In genomic region chr3:129209771-129210170, GRCm38 (mm10) we compare ENCODE assay signal across 28 mouse cellular contexts. TPM values are rescaled to one million over a fixed set of nuclear protein-coding genes. Genes with fewer than 3 reads are reported as not detected.
"Had no signal": no experiment of that assay in that cellular context is flagged by ENCODE, and none has a peak within 500 bp of the region (broad histone marks: within the 10 kb centered on the region; RNA-seq: fewer than 3 reads in every experiment).

No protein-coding gene starts in this region.

- H3K4me3 ChIP-seq: kidney, embryonic 15.5 days; left cerebral cortex, adult 2 months; limb, embryonic 12.5 days; limb, embryonic 15.5 days; myocyte had no signal

- ATAC-seq: liver, postnatal 0 days; lung, postnatal 0 days; midbrain, embryonic 16.5 days had no signal

- H3K9me3 ChIP-seq: kidney, embryonic 15.5 days; limb, embryonic 12.5 days; limb, embryonic 15.5 days had no signal

- DNase-seq: kidney, adult 11 months; kidney, adult 8-10 months; kidney, postnatal 10 days; kidney, postnatal 36 days; layer of hippocampus, postnatal 36 days; liver, postnatal 0 days; lung, embryonic 14.5 days; right cerebral cortex, adult 18-20 months; right cerebral cortex, postnatal 14 days; right cerebral cortex, postnatal 4 days; spleen, adult 18-20 months; thymus, postnatal 25 days had no signal

- H3K27ac ChIP-seq: kidney, embryonic 15.5 days; left cerebral cortex, adult 2 months; limb, embryonic 12.5 days; limb, embryonic 15.5 days; liver, embryonic 14.5 days; macrophage had no signal

- H3K9ac ChIP-seq: kidney, embryonic 15.5 days; limb, embryonic 12.5 days; limb, embryonic 15.5 days; liver, embryonic 14.5 days; liver, postnatal 0 days; lung, embryonic 14.5 days had no signal

- H3K4me2 ChIP-seq: kidney, embryonic 15.5 days; limb, embryonic 12.5 days; limb, embryonic 15.5 days; liver, embryonic 11.5 days; lung, embryonic 14.5 days had no signal

- H3K36me3 ChIP-seq: kidney, embryonic 15.5 days; limb, embryonic 12.5 days; limb, embryonic 15.5 days had no signal

RNA-seq across cellular contexts. Expression of gene Pitx2, which starts 10.1 kb away (rescaled TPM):
- total RNA-seq: layer of hippocampus, adult 8-10 months; layer of hippocampus, postnatal 10 days; layer of hippocampus, postnatal 36 days; left cerebral cortex, adult 2 months; left cerebral cortex, postnatal 10 days; left cerebral cortex, postnatal 36 days; megakaryocyte, adult 5-6 weeks; monocyte, adult 5-6 weeks had no signal
- polyA plus RNA-seq: macrophage had no signal
